Mouse (Mus musculus): ENCODE measurements around the gene Acot8. TPM values are rescaled to one million over a fixed set of nuclear protein-coding genes. Genes with fewer than 3 reads are reported as not detected.
A peak's percentile ranks its signal among the peaks of the same experiment; 100 is the strongest.

The Acot8 gene
- polyA plus RNA-seq, 1 experiment from 2014 or later = 16.8 TPM

GRCm38 (mm10) chr2:164748191-164748590 is 56.5 kb downstream of the Acot8 start:
- Histone ChIP-seq H3K4me3 (no peak overlapping the region), H3K36me3 (peaks cover 41% of the 10 kb centered on the region), H3K4me1 (peaks cover 12% of the 10 kb centered on the region), H3K9me3 (no peaks in the 10 kb centered on the region), H3K27me3 (no peaks in the 10 kb centered on the region), H3K4me2 (replicated peaks) (no peak overlapping the region), H3K9ac (no peak overlapping the region), H3K27ac (no peak overlapping the region)
- WGBS = 88% methylated on average over 4 of the region's 4 CpGs
- ATAC-seq (ENCODE audit: insufficient number of reproducible peaks, insufficient read depth, low FRiP score, low TSS enrichment) = no peak

- Histone ChIP-seq H3K4me1 (peaks cover 12% of the 10 kb centered on the region), H3K36me3 (peaks cover 29% of the 10 kb centered on the region), H3K9ac (peak overlapping the region; percentile 83), H3K4me2 (replicated peaks) (peak overlapping the region; percentile 75), H3K27me3 (no peaks in the 10 kb centered on the region), H3K27ac (no peak overlapping the region), H3K9me3 (no peaks in the 10 kb centered on the region), H3K4me3 (peak overlapping the region; percentile 77)
- WGBS = 51% methylated on average over 8 of the region's 8 CpGs
- no peak for ATAC-seq (ENCODE audit: insufficient number of reproducible peaks, insufficient read depth, low FRiP score, low TSS enrichment)
These were observed 58.0 kb downstream of the Acot8 start for GRCm38 (mm10) chr2:164746693-164747092.

- peaks cover 22% of the 10 kb centered on the region for H3K36me3 ChIP-seq
- peaks cover 12% of the 10 kb centered on the region for H3K4me1 ChIP-seq
- under 1% methylated on average over 66 of the region's 70 CpGs for WGBS
- H3K9me3 ChIP-seq = no peaks in the 10 kb centered on the region
- peak within 1 kb of the TSS; percentile 52; the same call in 1 of the 2 replicates for H3K27ac ChIP-seq
- peak within 1 kb of the TSS; percentile 77 for H3K4me3 ChIP-seq
- peak within 1 kb of the TSS; percentile 83 for H3K9ac ChIP-seq
- peak; percentile 87 for ATAC-seq (ENCODE audit: insufficient number of reproducible peaks, insufficient read depth, low FRiP score, low TSS enrichment)
- H3K4me2 ChIP-seq (replicated peaks) = peak within 1 kb of the TSS; percentile 75
- H3K27me3 ChIP-seq = no peaks in the 10 kb centered on the region
These were observed 58.7 kb downstream of the Acot8 start, which contains the start of the genes Wfdc3 and Dnttip1 for GRCm38 (mm10) chr2:164745843-164746479. TSS of gene Wfdc3 (minus strand) at chr2:164745931. TSS of gene Dnttip1 (plus strand) at chr2:164745983.

GRCm38 (mm10) chr2:164744987-164745386 is 59.7 kb downstream of the Acot8 start:
- no peak overlapping the region for H3K27ac ChIP-seq
- peaks cover 16% of the 10 kb centered on the region; the same call in 1 of the 2 replicates for H3K36me3 ChIP-seq
- 72% methylated on average over 13 of the region's 13 CpGs for WGBS
- peak overlapping the region; percentile 77 for H3K4me3 ChIP-seq
- ATAC-seq (ENCODE audit: insufficient number of reproducible peaks, insufficient read depth, low FRiP score, low TSS enrichment) = no peak
- H3K4me2 ChIP-seq (replicated peaks) = peak overlapping the region; percentile 75
- no peaks in the 10 kb centered on the region for H3K27me3 ChIP-seq
- H3K9me3 ChIP-seq = no peaks in the 10 kb centered on the region
- peaks cover 12% of the 10 kb centered on the region for H3K4me1 ChIP-seq
- H3K9ac ChIP-seq = peak overlapping the region; percentile 83

Other genes starting within 250 kb of the Acot8 start
- gene Wfdc2, start 242.5 kb downstream of the Acot8 start, polyA plus RNA-seq (2016; fragmentation: Nextera tagmentation; extraction: Ambion mirVana) = 49.9 and 59.6 TPM in 2 replicates
- gene Spint3, start 231.4 kb downstream of the Acot8 start, polyA plus RNA-seq (2016; fragmentation: Nextera tagmentation; extraction: Ambion mirVana) = not detected in 2 replicates
- gene Wfdc6a, start 219.4 kb downstream of the Acot8 start, polyA plus RNA-seq (2016; fragmentation: Nextera tagmentation; extraction: Ambion mirVana) = not detected in 2 replicates
- not detected in 2 replicates for gene Eppin, start 211.3 kb downstream of the Acot8 start, polyA plus RNA-seq (2016; fragmentation: Nextera tagmentation; extraction: Ambion mirVana)
- not detected in 2 replicates for gene Wfdc6b, start 191.4 kb downstream of the Acot8 start, polyA plus RNA-seq (2016; fragmentation: Nextera tagmentation; extraction: Ambion mirVana)
- not detected in 2 replicates for gene Wfdc8, start 191.3 kb downstream of the Acot8 start, polyA plus RNA-seq (2016; fragmentation: Nextera tagmentation; extraction: Ambion mirVana)
- gene Wfdc16, start 166.1 kb downstream of the Acot8 start, polyA plus RNA-seq (2016; fragmentation: Nextera tagmentation; extraction: Ambion mirVana) = not detected in 2 replicates
- gene Wfdc10, start 148.8 kb downstream of the Acot8 start, polyA plus RNA-seq (2016; fragmentation: Nextera tagmentation; extraction: Ambion mirVana) = not detected in 2 replicates
- gene Wfdc9, start 148.3 kb downstream of the Acot8 start, polyA plus RNA-seq (2016; fragmentation: Nextera tagmentation; extraction: Ambion mirVana) = not detected in 2 replicates
- gene Wfdc11, start 130.8 kb downstream of the Acot8 start, polyA plus RNA-seq (2016; fragmentation: Nextera tagmentation; extraction: Ambion mirVana) = not detected in 2 replicates
- 0.45 TPM in 1 of 2 replicates, not detected in the other for gene Wfdc13, start 119.8 kb downstream of the Acot8 start, polyA plus RNA-seq (2016; fragmentation: Nextera tagmentation; extraction: Ambion mirVana)
- not detected in 2 replicates for gene Spint4, start 106.4 kb downstream of the Acot8 start, polyA plus RNA-seq (2016; fragmentation: Nextera tagmentation; extraction: Ambion mirVana)
- gene Spint5, start 89.6 kb downstream of the Acot8 start, polyA plus RNA-seq (2016; fragmentation: Nextera tagmentation; extraction: Ambion mirVana) = not detected in 2 replicates
- 0.72 and 1.3 TPM in 2 replicates for gene Wfdc3, start 59.0 kb downstream of the Acot8 start, polyA plus RNA-seq (2016; fragmentation: Nextera tagmentation; extraction: Ambion mirVana)
- 92.5 and 97.1 TPM in 2 replicates for gene Dnttip1, start 58.9 kb downstream of the Acot8 start, polyA plus RNA-seq (2016; fragmentation: Nextera tagmentation; extraction: Ambion mirVana)
- 472 and 488 TPM in 2 replicates for gene Ube2c, start 35.0 kb downstream of the Acot8 start, polyA plus RNA-seq (2016; fragmentation: Nextera tagmentation; extraction: Ambion mirVana)
- gene Tnnc2, start 24.9 kb downstream of the Acot8 start, polyA plus RNA-seq (2016; fragmentation: Nextera tagmentation; extraction: Ambion mirVana) = 31.7 and 40.6 TPM in 2 replicates
- 18.3 and 19.6 TPM in 2 replicates for gene Snx21, start 19.1 kb downstream of the Acot8 start, polyA plus RNA-seq (2016; fragmentation: Nextera tagmentation; extraction: Ambion mirVana)
- gene Zswim3, start 216 bp upstream of the Acot8 start, polyA plus RNA-seq (2016; fragmentation: Nextera tagmentation; extraction: Ambion mirVana) = 9.0 and 9.5 TPM in 2 replicates
- gene Zswim1, start 17.8 kb upstream of the Acot8 start, polyA plus RNA-seq (2016; fragmentation: Nextera tagmentation; extraction: Ambion mirVana) = 17.9 and 20.8 TPM in 2 replicates
- 0.22 TPM in 1 of 2 replicates, not detected in the other for gene Spata25, start 23.7 kb upstream of the Acot8 start, polyA plus RNA-seq (2016; fragmentation: Nextera tagmentation; extraction: Ambion mirVana)
- gene Ctsa, start 28.0 kb upstream of the Acot8 start, polyA plus RNA-seq (2016; fragmentation: Nextera tagmentation; extraction: Ambion mirVana) = 120 and 124 TPM in 2 replicates
- gene Neurl2, start 28.6 kb upstream of the Acot8 start, polyA plus RNA-seq (2016; fragmentation: Nextera tagmentation; extraction: Ambion mirVana) = 6.7 and 7.4 TPM in 2 replicates
- gene Pltp, start 52.8 kb upstream of the Acot8 start, polyA plus RNA-seq (2016; fragmentation: Nextera tagmentation; extraction: Ambion mirVana) = 57.8 and 59.4 TPM in 2 replicates
- 83.0 and 89.9 TPM in 2 replicates for gene Pcif1, start 74.4 kb upstream of the Acot8 start, polyA plus RNA-seq (2016; fragmentation: Nextera tagmentation; extraction: Ambion mirVana)
- gene Zfp335, start 106.9 kb upstream of the Acot8 start, polyA plus RNA-seq (2016; fragmentation: Nextera tagmentation; extraction: Ambion mirVana) = 16.9 and 17.4 TPM in 2 replicates
- 4.5 and 4.6 TPM in 2 replicates for gene Mmp9, start 135.9 kb upstream of the Acot8 start, polyA plus RNA-seq (2016; fragmentation: Nextera tagmentation; extraction: Ambion mirVana)
- gene Slc12a5, start 155.9 kb upstream of the Acot8 start, polyA plus RNA-seq (2016; fragmentation: Nextera tagmentation; extraction: Ambion mirVana) = 1.9 and 2.0 TPM in 2 replicates
- 112 and 119 TPM in 2 replicates for gene Ncoa5, start 230.0 kb upstream of the Acot8 start, polyA plus RNA-seq (2016; fragmentation: Nextera tagmentation; extraction: Ambion mirVana)